Mouse (Mus musculus) MEL (cell line): ENCODE measurements around the gene Mkln1. TPM values are rescaled to one million over a fixed set of nuclear protein-coding genes. Genes with fewer than 3 reads are reported as not detected.

Experiments used
- DNase-seq: peaks from one replicate; pipeline ENCODE4 v3.0.0; 2011; ENCODE audit warnings: low read depth, low spot score
- H3K27ac ChIP-seq: 2 replicates; pipeline ENCODE4 v1.5.1; 2012; ENCODE audit warnings: low read depth, mild to moderate bottlenecking, control low read depth, low read length, moderate library complexity; ENCODE audit not compliant: control insufficient read depth
- H3K27me3 ChIP-seq, 2 experiments: fragments of 150-350 bp in 1 of 2; sonication (generic) in 1 of 2; 2 replicates each; pipeline ENCODE4 v1.6.1; 2012; ENCODE audit warnings: low read length in 2 of 2, mild to moderate bottlenecking in 2 of 2, improper control_type of control experiment in 1 of 2, moderate library complexity in 1 of 2; ENCODE audit not compliant: insufficient read depth in 2 of 2, control insufficient read depth in 1 of 2
- H3K36me3 ChIP-seq, 2 experiments: 2 replicates each; pipeline ENCODE4 v1.6.1; 2012 to 2014; ENCODE audit warnings: low read length in 2 of 2, improper control_type of control experiment in 1 of 2, inconsistent platforms in 1 of 2, mild to moderate bottlenecking in 1 of 2; ENCODE audit not compliant: insufficient read depth in 2 of 2, control insufficient read depth in 1 of 2
- H3K4me1 ChIP-seq, 2 experiments: fragments of 150-350 bp in 1 of 2; sonication (generic) in 1 of 2; 2 replicates each; pipeline ENCODE4 v1.6.1; 2012; ENCODE audit warnings: low read length in 2 of 2, improper control_type of control experiment in 1 of 2, mild to moderate bottlenecking in 1 of 2; ENCODE audit not compliant: insufficient read depth in 2 of 2, control insufficient read depth in 1 of 2
- H3K4me3 ChIP-seq, 2 experiments: fragments of 150-350 bp in 1 of 2; sonication (generic) in 1 of 2; 2 replicates each; pipeline ENCODE4 v1.5.1; 2012; ENCODE audit warnings: low read depth in 2 of 2, low read length in 2 of 2, mild to moderate bottlenecking in 2 of 2, moderate library complexity in 2 of 2, control low read depth in 1 of 2, improper control_type of control experiment in 1 of 2; ENCODE audit not compliant: control insufficient read depth in 1 of 2, insufficient read depth in 1 of 2
- H3K79me2 ChIP-seq: 2 replicates; pipeline ENCODE4 v1.6.1; 2012; ENCODE audit warnings: mild to moderate bottlenecking, low read length, moderate library complexity; ENCODE audit not compliant: control insufficient read depth, poor library complexity, insufficient read depth
- H3K9ac ChIP-seq: 2 replicates; pipeline ENCODE4 v1.6.1; 2012; ENCODE audit warnings: low read depth, mild to moderate bottlenecking, control low read depth, low read length, moderate library complexity; ENCODE audit not compliant: control insufficient read depth, poor library complexity, severe bottlenecking
- H3K9me3 ChIP-seq: fragments of 150-350 bp; sonication (generic); replicated peaks from 2 replicates; pipeline ENCODE4 v1.6.1; 2012; ENCODE audit warnings: mild to moderate bottlenecking, low read length, improper control_type of control experiment, moderate library complexity; ENCODE audit not compliant: insufficient read depth
- E2F4 ChIP-seq: IDR thresholded peaks from 2 replicates; pipeline ENCODE4 v1.6.1; 2011; ENCODE audit warnings: low read depth, low read length, improper control_type of control experiment, borderline replicate concordance
- EP300 ChIP-seq, 2 experiments: IDR thresholded peaks; 2 replicates each; pipeline ENCODE4 v1.6.1; 2011; ENCODE audit warnings: improper control_type of control experiment in 2 of 2, low read length in 2 of 2, low read depth in 1 of 2, mild to moderate bottlenecking in 1 of 2
- JUND ChIP-seq: IDR thresholded peaks from 2 replicates; pipeline ENCODE4 v1.6.1; 2011; ENCODE audit warnings: low read depth, mild to moderate bottlenecking, improper control_type of control experiment, low read length
- MEF2A ChIP-seq: IDR thresholded peaks from 2 replicates; pipeline ENCODE4 v1.6.1; 2014; ENCODE audit warnings: low read depth, mild to moderate bottlenecking, inconsistent platforms, low read length, improper control_type of control experiment; ENCODE audit not compliant: poor library complexity, insufficient replicate concordance, severe bottlenecking; ENCODE audit errors: extremely low read depth
- MXI1 ChIP-seq: IDR thresholded peaks from 2 replicates; pipeline ENCODE4 v1.6.1; 2011; ENCODE audit warnings: mild to moderate bottlenecking, low read depth, low read length, improper control_type of control experiment
- NRF1 ChIP-seq: IDR thresholded peaks from 2 replicates; pipeline ENCODE4 v1.6.1; 2014; ENCODE audit warnings: low read depth, mild to moderate bottlenecking, inconsistent platforms, low read length, improper control_type of control experiment, moderate library complexity; ENCODE audit not compliant: poor library complexity, insufficient read depth, severe bottlenecking
- RAD21 ChIP-seq: IDR thresholded peaks from 2 replicates; pipeline ENCODE4 v1.6.1; 2011; ENCODE audit warnings: mild to moderate bottlenecking, low read depth, low read length, improper control_type of control experiment
- TAL1 ChIP-seq: IDR thresholded peaks from 2 replicates; pipeline ENCODE4 v1.6.1; 2012; ENCODE audit warnings: mild to moderate bottlenecking, inconsistent platforms, low read length, moderate library complexity, mixed read lengths
- TBP ChIP-seq: IDR thresholded peaks from 2 replicates; pipeline ENCODE4 v1.8.0; 2011; ENCODE audit warnings: low read depth, low read length, improper control_type of control experiment
- UBTF ChIP-seq: IDR thresholded peaks from 2 replicates; pipeline ENCODE4 v1.6.1; 2012; ENCODE audit warnings: low read depth, mild to moderate bottlenecking, inconsistent platforms, low read length, improper control_type of control experiment, moderate library complexity, borderline replicate concordance; ENCODE audit not compliant: insufficient read depth
- ZC3H11A ChIP-seq: IDR thresholded peaks from 2 replicates; pipeline ENCODE4 v1.6.1; 2012; ENCODE audit warnings: low read depth, mild to moderate bottlenecking, inconsistent platforms, low read length, improper control_type of control experiment
- ZKSCAN1 ChIP-seq: IDR thresholded peaks from 2 replicates; pipeline ENCODE4 v1.6.1; 2012; ENCODE audit warnings: low read depth, mild to moderate bottlenecking, inconsistent platforms, low read length, improper control_type of control experiment, moderate library complexity
- polyA plus RNA-seq, 2 experiments: library from polyadenylated mRNA; stranded (reverse) in 1 of 2; unstranded in 1 of 2; fragments of >175 nt in 1 of 2; fragments of >200 nt in 1 of 2; gene quantifications; 2 replicates each; pipeline versions ENCODE4 v1.2.1 to v1.2.4; 2012; ENCODE audit warnings: low replicate concordance in 2 of 2, low read depth in 1 of 2; ENCODE audit not compliant: insufficient read length in 2 of 2, insufficient read depth in 1 of 2, missing spikeins in 1 of 2
- total RNA-seq: library from RNA; depleted of rRNA; stranded (reverse); fragments of 300-350 nt; gene quantifications from 2 replicates; pipeline ENCODE4 v1.2.3, GENCODE M21; 2012

Gene Mkln1
- total and polyA plus RNA-seq, 3 experiments: 115 to 187 (median 135) TPM

- Histone ChIP-seq H3K9me3 (no peaks in the 10 kb centered on the region), H3K4me1 (no peaks in the 10 kb centered on the region), H3K27ac (no peak overlapping the region), H3K79me2 (no peaks in the 10 kb centered on the region), H3K4me3 (no peak overlapping the region), H3K27me3 (no peaks in the 10 kb centered on the region), H3K9ac (no peak overlapping the region), H3K36me3 (no peaks in the 10 kb centered on the region)
- no peak for DNase-seq
- TF ChIP-seq NRF1: no peak
- TF ChIP-seq EP300 (IDR thresholded peaks at IDR 0.05; ENCODE audit: low read depth in 1 of 2, low read length in 2 of 2): no peak
Measured at GRCm38 (mm10) chr6:31549361-31550051, 151.0 kb downstream of the Mkln1 start.

GRCm38 (mm10) chr6:31550876-31551532, 152.5 kb downstream of the Mkln1 start:
- H3K79me2 ChIP-seq: no peaks in the 10 kb centered on the region
- no peaks in the 10 kb centered on the region for H3K27me3 ChIP-seq
- H3K27ac ChIP-seq: no peak overlapping the region
- no peak overlapping the region for H3K9ac ChIP-seq
- no peak for TF ChIP-seq UBTF
- no peak for TF ChIP-seq TBP
- TF ChIP-seq JUND: no peak
- TF ChIP-seq TAL1: no peak
- no peak for TF ChIP-seq E2F4
- no peak for TF ChIP-seq MEF2A
- no peak for TF ChIP-seq RAD21
- TF ChIP-seq ZC3H11A: no peak
- no peak for TF ChIP-seq ZKSCAN1
- TF ChIP-seq MXI1: no peak
- DNase-seq: no peak
- no peaks in the 10 kb centered on the region for H3K4me1 ChIP-seq
- no peak overlapping the region for H3K4me3 ChIP-seq
- no peaks in the 10 kb centered on the region for H3K36me3 ChIP-seq
- H3K9me3 ChIP-seq: no peaks in the 10 kb centered on the region
